Mouse (Mus musculus) MEL (cell line): ENCODE results near the gene Slc39a2. TPM values are rescaled to one million over a fixed set of nuclear protein-coding genes. Genes with fewer than 3 reads are reported as not detected.

ENCODE experiments used
- DNase-seq: peaks from one replicate; pipeline ENCODE4 v3.0.0; 2011; ENCODE audit warnings: low read depth, low spot score
- H3K27ac ChIP-seq: 2 replicates; pipeline ENCODE4 v1.5.1; 2012; ENCODE audit warnings: low read depth, mild to moderate bottlenecking, control low read depth, low read length, moderate library complexity; ENCODE audit not compliant: control insufficient read depth
- H3K27me3 ChIP-seq, 2 experiments: fragments of 150-350 bp in 1 of 2; sonication (generic) in 1 of 2; 2 replicates each; pipeline ENCODE4 v1.6.1; 2012; ENCODE audit warnings: low read length in 2 of 2, mild to moderate bottlenecking in 2 of 2, improper control_type of control experiment in 1 of 2, moderate library complexity in 1 of 2; ENCODE audit not compliant: insufficient read depth in 2 of 2, control insufficient read depth in 1 of 2
- H3K36me3 ChIP-seq, 2 experiments: 2 replicates each; pipeline ENCODE4 v1.6.1; 2012 to 2014; ENCODE audit warnings: low read length in 2 of 2, improper control_type of control experiment in 1 of 2, inconsistent platforms in 1 of 2, mild to moderate bottlenecking in 1 of 2; ENCODE audit not compliant: insufficient read depth in 2 of 2, control insufficient read depth in 1 of 2
- H3K4me1 ChIP-seq, 2 experiments: fragments of 150-350 bp in 1 of 2; sonication (generic) in 1 of 2; 2 replicates each; pipeline ENCODE4 v1.6.1; 2012; ENCODE audit warnings: low read length in 2 of 2, improper control_type of control experiment in 1 of 2, mild to moderate bottlenecking in 1 of 2; ENCODE audit not compliant: insufficient read depth in 2 of 2, control insufficient read depth in 1 of 2
- H3K4me3 ChIP-seq, 2 experiments: fragments of 150-350 bp in 1 of 2; sonication (generic) in 1 of 2; 2 replicates each; pipeline ENCODE4 v1.5.1; 2012; ENCODE audit warnings: low read depth in 2 of 2, low read length in 2 of 2, mild to moderate bottlenecking in 2 of 2, moderate library complexity in 2 of 2, control low read depth in 1 of 2, improper control_type of control experiment in 1 of 2; ENCODE audit not compliant: control insufficient read depth in 1 of 2, insufficient read depth in 1 of 2
- H3K79me2 ChIP-seq: 2 replicates; pipeline ENCODE4 v1.6.1; 2012; ENCODE audit warnings: mild to moderate bottlenecking, low read length, moderate library complexity; ENCODE audit not compliant: control insufficient read depth, poor library complexity, insufficient read depth
- H3K9ac ChIP-seq: 2 replicates; pipeline ENCODE4 v1.6.1; 2012; ENCODE audit warnings: low read depth, mild to moderate bottlenecking, control low read depth, low read length, moderate library complexity; ENCODE audit not compliant: control insufficient read depth, poor library complexity, severe bottlenecking
- H3K9me3 ChIP-seq: fragments of 150-350 bp; sonication (generic); replicated peaks from 2 replicates; pipeline ENCODE4 v1.6.1; 2012; ENCODE audit warnings: mild to moderate bottlenecking, low read length, improper control_type of control experiment, moderate library complexity; ENCODE audit not compliant: insufficient read depth
- CHD2 ChIP-seq: IDR thresholded peaks from 2 replicates; pipeline ENCODE4 v1.6.1; 2011; ENCODE audit warnings: low read length, improper control_type of control experiment
- E2F4 ChIP-seq: IDR thresholded peaks from 2 replicates; pipeline ENCODE4 v1.6.1; 2011; ENCODE audit warnings: low read depth, low read length, improper control_type of control experiment, borderline replicate concordance
- ELF1 ChIP-seq: IDR thresholded peaks from 2 replicates; pipeline ENCODE4 v1.6.1; 2014; ENCODE audit warnings: low read depth, mild to moderate bottlenecking, inconsistent platforms, low read length, improper control_type of control experiment, moderate library complexity
- EP300 ChIP-seq, 2 experiments: IDR thresholded peaks; 2 replicates each; pipeline ENCODE4 v1.6.1; 2011; ENCODE audit warnings: improper control_type of control experiment in 2 of 2, low read length in 2 of 2, low read depth in 1 of 2, mild to moderate bottlenecking in 1 of 2
- JUND ChIP-seq: IDR thresholded peaks from 2 replicates; pipeline ENCODE4 v1.6.1; 2011; ENCODE audit warnings: low read depth, mild to moderate bottlenecking, improper control_type of control experiment, low read length
- MAFK ChIP-seq: IDR thresholded peaks from 2 replicates; pipeline ENCODE4 v1.6.1; 2011; ENCODE audit warnings: low read depth, mild to moderate bottlenecking, low read length, improper control_type of control experiment, borderline replicate concordance
- MAX ChIP-seq: IDR thresholded peaks from 2 replicates; pipeline ENCODE4 v1.6.1; 2011; ENCODE audit warnings: low read length, improper control_type of control experiment
- MXI1 ChIP-seq: IDR thresholded peaks from 2 replicates; pipeline ENCODE4 v1.6.1; 2011; ENCODE audit warnings: mild to moderate bottlenecking, low read depth, low read length, improper control_type of control experiment
- RAD21 ChIP-seq: IDR thresholded peaks from 2 replicates; pipeline ENCODE4 v1.6.1; 2011; ENCODE audit warnings: mild to moderate bottlenecking, low read depth, low read length, improper control_type of control experiment
- RCOR1 ChIP-seq: IDR thresholded peaks from 2 replicates; pipeline ENCODE4 v1.6.1; 2012; ENCODE audit warnings: low read depth, mild to moderate bottlenecking, inconsistent platforms, low read length, improper control_type of control experiment
- TCF12 ChIP-seq: IDR thresholded peaks from 2 replicates; pipeline ENCODE4 v1.6.1; 2014; ENCODE audit warnings: low read depth, mild to moderate bottlenecking, inconsistent platforms, low read length, improper control_type of control experiment, moderate library complexity
- polyA plus RNA-seq, 2 experiments: library from polyadenylated mRNA; stranded (reverse) in 1 of 2; unstranded in 1 of 2; fragments of >175 nt in 1 of 2; fragments of >200 nt in 1 of 2; gene quantifications; 2 replicates each; pipeline versions ENCODE4 v1.2.1 to v1.2.4; 2012; ENCODE audit warnings: low replicate concordance in 2 of 2, low read depth in 1 of 2; ENCODE audit not compliant: insufficient read length in 2 of 2, insufficient read depth in 1 of 2, missing spikeins in 1 of 2
- total RNA-seq: library from RNA; depleted of rRNA; stranded (reverse); fragments of 300-350 nt; gene quantifications from 2 replicates; pipeline ENCODE4 v1.2.3, GENCODE M21; 2012; rRNA removed

Gene Slc39a2
- total and polyA plus RNA-seq, 3 experiments = 0.07 TPM; not detected in 2

DNA sequence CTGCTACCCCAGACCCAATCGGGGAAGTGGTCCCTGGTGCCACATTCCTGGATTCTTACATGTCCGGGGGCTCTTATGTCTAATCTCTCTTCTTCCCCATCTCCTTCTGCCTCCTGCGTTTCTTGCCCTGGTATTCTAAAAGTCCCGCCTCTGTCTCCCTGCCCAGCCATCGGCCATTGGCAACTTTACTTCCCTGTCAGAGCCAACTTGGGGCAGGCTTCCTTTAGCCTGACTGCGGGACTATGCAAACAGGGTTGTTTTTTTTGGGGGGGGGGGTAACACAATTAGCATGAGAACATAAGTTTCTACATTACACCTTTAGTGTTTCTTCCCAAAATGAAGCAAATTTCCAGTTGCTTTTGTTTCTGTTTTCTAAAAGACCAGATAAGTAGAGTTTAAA is 50.6 kb downstream of the Slc39a2 start:
- no peak overlapping the region for H3K27ac ChIP-seq
- TF ChIP-seq TCF12 = no peak
- TF ChIP-seq CHD2 = no peak
- no peak for TF ChIP-seq RAD21
- no peak for TF ChIP-seq MAX
- TF ChIP-seq MXI1 = no peak
- no peak for TF ChIP-seq MAFK
- no peak for TF ChIP-seq RCOR1
- no peak for TF ChIP-seq ELF1
- TF ChIP-seq EP300 (IDR thresholded peaks at IDR 0.05; ENCODE audit: low read depth in 1 of 2, low read length in 2 of 2) = no peak
- TF ChIP-seq JUND = no peak
- no peak for TF ChIP-seq E2F4
- TF ChIP-seq, all 39 proteins: peak for 0
- Histone ChIP-seq H3K79me2 (no peaks in the 10 kb centered on the region), H3K27me3 (no peaks in the 10 kb centered on the region; a peak in 1 of 4 replicates), H3K4me3 (no peak overlapping the region), H3K4me1 (no peaks in the 10 kb centered on the region), H3K36me3 (no peaks in the 10 kb centered on the region), H3K9ac (no peak overlapping the region), H3K9me3 (no peaks in the 10 kb centered on the region)
- no peak for DNase-seq

Other genes starting within 250 kb of the Slc39a2 start
- gene Gm17079, start 197.4 kb upstream of the Slc39a2 start, total RNA-seq = not detected in 2 replicates
- gene Gm17079, start 197.4 kb upstream of the Slc39a2 start, polyA plus RNA-seq = not detected
- not detected in 2 replicates for gene Gm5800, start 175.7 kb upstream of the Slc39a2 start, total RNA-seq
- gene Gm5800, start 175.7 kb upstream of the Slc39a2 start, polyA plus RNA-seq = not detected
- gene Ang4, start 119.3 kb upstream of the Slc39a2 start, total RNA-seq = not detected in 2 replicates
- gene Ang4, start 119.3 kb upstream of the Slc39a2 start, polyA plus RNA-seq = not detected
- gene AY358078, start 92.8 kb upstream of the Slc39a2 start, total RNA-seq = not detected in 2 replicates
- not detected for gene AY358078, start 92.8 kb upstream of the Slc39a2 start, polyA plus RNA-seq
- gene Ear6, start 39.2 kb upstream of the Slc39a2 start, total RNA-seq = not detected in 2 replicates
- not detected for gene Ear6, start 39.2 kb upstream of the Slc39a2 start, polyA plus RNA-seq
- gene Mettl17, start 8.0 kb upstream of the Slc39a2 start, total RNA-seq = 26.1 and 28.3 TPM in 2 replicates
- gene Mettl17, start 8.0 kb upstream of the Slc39a2 start, polyA plus RNA-seq = 10 to 100 TPM in 1 of 2 experiments, not detected in 1; 54.4 TPM
- gene Ndrg2, start 21.3 kb downstream of the Slc39a2 start, total RNA-seq = 11.2 and 17.0 TPM in 2 replicates
- gene Ndrg2, start 21.3 kb downstream of the Slc39a2 start, polyA plus RNA-seq = 10 to 100 TPM in 1 of 2 experiments, not detected in 1; 48.6 TPM
- gene Tppp2, start 25.5 kb downstream of the Slc39a2 start, total RNA-seq = not detected in 2 replicates
- gene Tppp2, start 25.5 kb downstream of the Slc39a2 start, polyA plus RNA-seq = not detected
- gene Rnase13, start 29.9 kb downstream of the Slc39a2 start, total RNA-seq = not detected in 2 replicates
- not detected for gene Rnase13, start 29.9 kb downstream of the Slc39a2 start, polyA plus RNA-seq
- gene Arhgef40, start 91.8 kb downstream of the Slc39a2 start, total RNA-seq = 6.4 and 9.9 TPM in 2 replicates
- gene Arhgef40, start 91.8 kb downstream of the Slc39a2 start, polyA plus RNA-seq = 100 to 1,000 TPM in 1 of 2 experiments, 10 to 100 TPM in 1; 37.5 to 150 TPM
- gene Tmem253, start 122.8 kb downstream of the Slc39a2 start, total RNA-seq = 0.39 and 0.46 TPM in 2 replicates
- 1 to 10 TPM in 1 of 2 experiments, not detected in 1; 3.6 TPM for gene Tmem253, start 122.8 kb downstream of the Slc39a2 start, polyA plus RNA-seq
- 32.1 and 36.3 TPM in 2 replicates for gene Zfp219, start 127.8 kb downstream of the Slc39a2 start, total RNA-seq
- gene Zfp219, start 127.8 kb downstream of the Slc39a2 start, polyA plus RNA-seq = 10 to 100 TPM in 1 of 2 experiments, not detected in 1; 46.9 TPM
- not detected in 2 replicates for gene Olfr221, start 149.6 kb downstream of the Slc39a2 start, total RNA-seq
- gene Olfr221, start 149.6 kb downstream of the Slc39a2 start, polyA plus RNA-seq = not detected
- 272 and 346 TPM in 2 replicates for gene Hnrnpc, start 211.1 kb downstream of the Slc39a2 start, total RNA-seq
- 1,000 to 10,000 TPM in 1 of 2 experiments, 100 to 1,000 TPM in 1; 626 to 3,096 TPM for gene Hnrnpc, start 211.1 kb downstream of the Slc39a2 start, polyA plus RNA-seq
- 3.7 and 4.8 TPM in 2 replicates for gene Rpgrip1, start 217.8 kb downstream of the Slc39a2 start, total RNA-seq
- gene Rpgrip1, start 217.8 kb downstream of the Slc39a2 start, polyA plus RNA-seq = 10 to 100 TPM in 1 of 2 experiments, not detected in 1; 36.0 TPM